Mouse (Mus musculus): ENCODE measurements around the gene Adamts4. TPM values are rescaled to one million over a fixed set of nuclear protein-coding genes. Genes with fewer than 3 reads are reported as not detected.
"Not testable (repeated sequence)": the region's sequence is repeated elsewhere in the genome, so short reads cannot be mapped to it uniquely, and the experiment has no call there.

Adamts4 gene
- polyA plus RNA-seq, 1 experiment from 2014 or later, result 1.7 TPM

GRCm38 (mm10) chr1:171235791-171236190 is 14.4 kb upstream of the Adamts4 start:
- Histone ChIP-seq H3K36me3 (ENCODE audit: control insufficient read depth, insufficient read depth, low read length) (peaks cover 26% of the 10 kb centered on the region), H3K27ac (ENCODE audit: low read depth, low read length) (no peak overlapping the region)
- ATAC-seq (replicated peaks; ENCODE audit: insufficient number of reproducible peaks, low FRiP score, low TSS enrichment), result no peak

GRCm38 (mm10) chr1:171237438-171237837 is 12.8 kb upstream of the Adamts4 start:
- no peak for ATAC-seq (replicated peaks; ENCODE audit: insufficient number of reproducible peaks, low FRiP score, low TSS enrichment)
- no peaks in the 10 kb centered on the region for H3K9me3 ChIP-seq (replicated peaks; ENCODE audit: control insufficient read depth, low read length)
- no peak overlapping the region for H3K4me3 ChIP-seq (ENCODE audit: low read depth, low read length)
- 72% methylated on average over 6 of the region's 6 CpGs for WGBS (ENCODE audit: insufficient replicate concordance)
- no peak overlapping the region for H3K27ac ChIP-seq (ENCODE audit: low read depth, low read length)
- H3K36me3 ChIP-seq (ENCODE audit: control insufficient read depth, insufficient read depth, low read length), result peaks cover 26% of the 10 kb centered on the region
- H3K9ac ChIP-seq (ENCODE audit: low read depth, low read length), result no peak overlapping the region
- H3K4me2 ChIP-seq, result no peak overlapping the region
- no peaks in the 10 kb centered on the region for H3K27me3 ChIP-seq (ENCODE audit: control insufficient read depth, insufficient read depth, low read length)
- peaks cover 8% of the 10 kb centered on the region; the same call in 1 of the 2 replicates for H3K4me1 ChIP-seq (ENCODE audit: control insufficient read depth, insufficient read depth, low read length)

More at GRCm38 (mm10) chr1:171235791-171236190, 14.4 kb upstream of the Adamts4 start:
- WGBS (ENCODE audit: insufficient replicate concordance), result 71% methylated on average over 4 of the region's 4 CpGs
- Histone ChIP-seq H3K4me1 (ENCODE audit: control insufficient read depth, insufficient read depth, low read length) (peaks cover 8% of the 10 kb centered on the region; the same call in 1 of the 2 replicates), H3K9me3 (replicated peaks; ENCODE audit: control insufficient read depth, low read length) (no peaks in the 10 kb centered on the region), H3K4me2 (no peak overlapping the region), H3K4me3 (ENCODE audit: low read depth, low read length) (no peak overlapping the region), H3K9ac (ENCODE audit: low read depth, low read length) (no peak overlapping the region), H3K27me3 (ENCODE audit: control insufficient read depth, insufficient read depth, low read length) (no peaks in the 10 kb centered on the region)

DNA sequence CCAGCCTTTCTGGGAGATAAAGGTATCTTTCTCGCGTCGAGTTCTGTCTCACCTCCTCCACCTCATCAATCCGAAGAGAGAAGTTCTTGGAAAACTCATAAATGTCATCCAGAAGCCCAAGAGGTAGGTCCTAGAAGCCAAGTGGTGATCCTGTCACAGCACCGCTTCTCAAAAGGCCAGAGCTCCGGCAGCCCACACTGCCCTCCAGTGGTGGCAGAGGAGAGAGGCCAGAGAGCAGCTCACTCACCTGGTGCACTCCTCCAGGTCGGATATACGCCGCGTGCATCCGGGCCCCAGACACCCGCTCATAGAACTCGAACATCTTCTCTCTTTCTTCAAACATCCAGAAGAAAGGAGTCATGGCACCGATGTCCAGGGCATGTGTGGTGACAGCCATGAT is 11.8 kb upstream of the Adamts4 start:
- H3K4me1 ChIP-seq (ENCODE audit: control insufficient read depth, insufficient read depth, low read length), result peaks cover 5% of the 10 kb centered on the region; the same call in 1 of the 2 replicates
- 69% methylated on average over 14 of the region's 14 CpGs for WGBS (ENCODE audit: insufficient replicate concordance)
- no peak overlapping the region for H3K27ac ChIP-seq (ENCODE audit: low read depth, low read length)
- H3K4me3 ChIP-seq (ENCODE audit: low read depth, low read length), result no peak overlapping the region
- no peaks in the 10 kb centered on the region for H3K27me3 ChIP-seq (ENCODE audit: control insufficient read depth, insufficient read depth, low read length)
- H3K4me2 ChIP-seq, result no peak overlapping the region
- H3K36me3 ChIP-seq (ENCODE audit: control insufficient read depth, insufficient read depth, low read length), result peaks cover 26% of the 10 kb centered on the region
- H3K9me3 ChIP-seq (replicated peaks; ENCODE audit: control insufficient read depth, low read length), result no peaks in the 10 kb centered on the region
- ATAC-seq (replicated peaks; ENCODE audit: insufficient number of reproducible peaks, low FRiP score, low TSS enrichment), result no peak
- no peak overlapping the region for H3K9ac ChIP-seq (ENCODE audit: low read depth, low read length)

- no peak overlapping the region for H3K4me3 ChIP-seq (ENCODE audit: low read depth, low read length)
- H3K27ac ChIP-seq (ENCODE audit: low read depth, low read length), result no peak overlapping the region
- no peaks in the 10 kb centered on the region for H3K27me3 ChIP-seq (ENCODE audit: control insufficient read depth, insufficient read depth, low read length)
- no peaks in the 10 kb centered on the region for H3K4me1 ChIP-seq (ENCODE audit: control insufficient read depth, insufficient read depth, low read length)
- ATAC-seq (replicated peaks; ENCODE audit: insufficient number of reproducible peaks, low FRiP score, low TSS enrichment), result no peak
- H3K9ac ChIP-seq (ENCODE audit: low read depth, low read length), result no peak overlapping the region
- no peak overlapping the region for H3K4me2 ChIP-seq
- H3K36me3 ChIP-seq (ENCODE audit: control insufficient read depth, insufficient read depth, low read length), result peaks cover 24% of the 10 kb centered on the region
- H3K9me3 ChIP-seq (replicated peaks; ENCODE audit: control insufficient read depth, low read length), result no peaks in the 10 kb centered on the region
- 76% methylated on average over 15 of the region's 15 CpGs for WGBS (ENCODE audit: insufficient replicate concordance)
These were observed 10.1 kb upstream of the Adamts4 start for GRCm38 (mm10) chr1:171239992-171240744.

GRCm38 (mm10) chr1:171240911-171241310 is 9.3 kb upstream of the Adamts4 start:
- Histone ChIP-seq H3K4me2 (no peak overlapping the region), H3K9me3 (replicated peaks; ENCODE audit: control insufficient read depth, low read length) (no peaks in the 10 kb centered on the region), H3K4me3 (ENCODE audit: low read depth, low read length) (no peak overlapping the region), H3K27me3 (ENCODE audit: control insufficient read depth, insufficient read depth, low read length) (no peaks in the 10 kb centered on the region), H3K9ac (ENCODE audit: low read depth, low read length) (no peak overlapping the region), H3K4me1 (ENCODE audit: control insufficient read depth, insufficient read depth, low read length) (peaks cover 6% of the 10 kb centered on the region), H3K36me3 (ENCODE audit: control insufficient read depth, insufficient read depth, low read length) (peaks cover 23% of the 10 kb centered on the region), H3K27ac (ENCODE audit: low read depth, low read length) (no peak overlapping the region)
- WGBS (ENCODE audit: insufficient replicate concordance), result 94% methylated on average over 10 of the region's 10 CpGs
- no peak for ATAC-seq (replicated peaks; ENCODE audit: insufficient number of reproducible peaks, low FRiP score, low TSS enrichment)

- not testable (repeated sequence) for H3K4me1 ChIP-seq (ENCODE audit: control insufficient read depth, insufficient read depth, low read length); H3K4me3 ChIP-seq (ENCODE audit: low read depth, low read length); H3K9me3 ChIP-seq (replicated peaks; ENCODE audit: control insufficient read depth, low read length); H3K27me3 ChIP-seq (ENCODE audit: control insufficient read depth, insufficient read depth, low read length); H3K9ac ChIP-seq (ENCODE audit: low read depth, low read length); H3K27ac ChIP-seq (ENCODE audit: low read depth, low read length); H3K4me2 ChIP-seq; ATAC-seq (replicated peaks; ENCODE audit: insufficient number of reproducible peaks, low FRiP score, low TSS enrichment)
- WGBS (ENCODE audit: insufficient replicate concordance), result 88% methylated on average over 12 of the region's 12 CpGs
- peaks cover 17% of the 10 kb centered on the region for H3K36me3 ChIP-seq (ENCODE audit: control insufficient read depth, insufficient read depth, low read length)
These were observed 8.3 kb upstream of the Adamts4 start for GRCm38 (mm10) chr1:171241952-171242351.

- Histone ChIP-seq H3K27ac (ENCODE audit: low read depth, low read length) (no peak overlapping the region), H3K4me1 (ENCODE audit: control insufficient read depth, insufficient read depth, low read length) (peaks cover 20% of the 10 kb centered on the region), H3K9me3 (replicated peaks; ENCODE audit: control insufficient read depth, low read length) (no peaks in the 10 kb centered on the region), H3K9ac (ENCODE audit: low read depth, low read length) (no peak overlapping the region), H3K27me3 (ENCODE audit: control insufficient read depth, insufficient read depth, low read length) (no peaks in the 10 kb centered on the region), H3K4me3 (ENCODE audit: low read depth, low read length) (no peak overlapping the region), H3K36me3 (ENCODE audit: control insufficient read depth, insufficient read depth, low read length) (peaks cover 6% of the 10 kb centered on the region; the same call in 1 of the 2 replicates), H3K4me2 (peak overlapping the region; percentile 81; the same call in 1 of the 2 replicates)
- WGBS (ENCODE audit: insufficient replicate concordance), result 83% methylated on average over 8 of the region's 8 CpGs
- ATAC-seq (replicated peaks; ENCODE audit: insufficient number of reproducible peaks, low FRiP score, low TSS enrichment), result no peak
These were observed 4.9 kb upstream of the Adamts4 start for GRCm38 (mm10) chr1:171245353-171245752.

GRCm38 (mm10) chr1:171246709-171247452 is 3.3 kb upstream of the Adamts4 start:
- Histone ChIP-seq H3K4me1 (ENCODE audit: control insufficient read depth, insufficient read depth, low read length) (peaks cover 34% of the 10 kb centered on the region), H3K27me3 (ENCODE audit: control insufficient read depth, insufficient read depth, low read length) (0 out of 2 replicates have a peak, but pooled peaks cover 3% of the 10 kb centered on the region), H3K27ac (ENCODE audit: low read depth, low read length) (peak overlapping the region; percentile 92), H3K9me3 (replicated peaks; ENCODE audit: control insufficient read depth, low read length) (no peaks in the 10 kb centered on the region), H3K4me3 (ENCODE audit: low read depth, low read length) (peak overlapping the region; percentile 84), H3K36me3 (ENCODE audit: control insufficient read depth, insufficient read depth, low read length) (peaks cover 6% of the 10 kb centered on the region; the same call in 1 of the 2 replicates), H3K9ac (ENCODE audit: low read depth, low read length) (peak overlapping the region; percentile 98), H3K4me2 (peak overlapping the region; percentile 81)
- under 1% methylated on average over 41 of the region's 41 CpGs for WGBS (ENCODE audit: insufficient replicate concordance)
- ATAC-seq (replicated peaks; ENCODE audit: insufficient number of reproducible peaks, low FRiP score, low TSS enrichment), result peak; percentile 87

Measured in heart, embryonic 11.5 days (tissue).